Mouse (Mus musculus) ES-E14 (cell line): ENCODE data around the gene Pklr.

Experiments used
- CHD2 ChIP-seq: IDR thresholded peaks from 2 replicates; pipeline ENCODE4 v1.6.1; 2014; ENCODE audit warnings: mild to moderate bottlenecking, low read depth, low read length, inconsistent platforms
- HCFC1 ChIP-seq: IDR thresholded peaks from 2 replicates; pipeline ENCODE4 v1.6.1; 2012; ENCODE audit warnings: low read length, inconsistent platforms, borderline replicate concordance; ENCODE audit not compliant: insufficient read depth
- MAFK ChIP-seq: IDR thresholded peaks from 2 replicates; pipeline ENCODE4 v1.6.1; 2014; ENCODE audit warnings: mild to moderate bottlenecking, low read depth, low read length, inconsistent platforms; ENCODE audit not compliant: insufficient read depth
- ZC3H11A ChIP-seq: IDR thresholded peaks from 2 replicates; pipeline ENCODE4 v1.6.1; 2012; ENCODE audit warnings: low read depth, mild to moderate bottlenecking, inconsistent platforms, low read length, borderline replicate concordance
- ZNF384 ChIP-seq: IDR thresholded peaks from 2 replicates; pipeline ENCODE4 v1.6.1; 2012; ENCODE audit warnings: low read depth, low read length, inconsistent platforms

DNA sequence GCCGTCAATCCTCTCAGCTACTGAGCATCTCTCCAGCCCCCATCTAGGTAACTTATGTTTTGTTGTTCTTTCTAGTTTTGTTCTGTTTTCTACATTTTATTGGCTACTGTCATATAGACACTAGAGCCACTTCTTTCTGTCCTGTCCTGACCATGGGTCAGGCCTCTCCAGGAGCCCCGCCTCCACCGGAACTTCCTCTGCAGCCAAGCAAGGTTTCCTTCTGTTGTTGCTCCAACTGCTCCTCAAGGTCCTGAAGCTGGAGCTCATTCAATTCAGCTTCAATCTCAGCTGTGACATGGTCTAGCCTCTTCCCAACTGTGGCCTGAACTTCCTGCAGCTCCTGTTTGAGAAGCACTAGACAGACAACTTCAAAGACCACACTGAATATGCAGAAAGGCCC, 6.0 kb upstream of the Pklr start:
- TF ChIP-seq ZNF384 = no peak
- no peak for TF ChIP-seq HCFC1
- TF ChIP-seq CHD2 = no peak
- TF ChIP-seq ZC3H11A = no peak
- no peak for TF ChIP-seq MAFK
